Mouse (Mus musculus) liver, embryonic 14.5 days (tissue): ENCODE measurements around the gene Aco1. TPM values are rescaled to one million over a fixed set of nuclear protein-coding genes. Genes with fewer than 3 reads are reported as not detected.

Experiments used
- ATAC-seq: fragments of 200-750 bp; cut with Nextera tagmentation; 2 replicates; pipeline ENCODE4 v1.8.0; 2017; ENCODE audit warnings: moderate number of reproducible peaks, mild to moderate bottlenecking, moderate library complexity; ENCODE audit not compliant: insufficient read depth
- DNase-seq, 3 experiments: peaks; one replicate each; pipeline ENCODE4 v3.0.0-alpha.2; 2012 to 2013; ENCODE audit warnings: low read depth in 3 of 3, low spot score in 3 of 3
- H3K27ac ChIP-seq: fragments of 300-500 bp; sonication (generic); 2 replicates; pipeline ENCODE4 v1.5.1; 2014; ENCODE audit warnings: moderate library complexity, mild to moderate bottlenecking, control low read depth, inconsistent platforms
- H3K27me3 ChIP-seq: fragments of 300-500 bp; sonication (generic); 2 replicates; pipeline ENCODE4 v1.6.1; 2014; ENCODE audit warnings: mild to moderate bottlenecking, low read length, moderate library complexity; ENCODE audit not compliant: control insufficient read depth, insufficient read depth
- H3K36me3 ChIP-seq: fragments of 300-500 bp; sonication (generic); replicated peaks from 2 replicates; pipeline ENCODE4 v1.6.1; 2014; ENCODE audit warnings: low read depth; ENCODE audit not compliant: control insufficient read depth, insufficient read depth
- H3K4me1 ChIP-seq, 2 experiments: fragments of 200-500 bp in 1 of 2; fragments of 300-500 bp in 1 of 2; sonication (generic) in 1 of 2; replicated peaks; 2 replicates each; pipeline ENCODE4 v1.6.1; 2012 to 2014; ENCODE audit warnings: antibody characterized with exemption in 1 of 2, inconsistent platforms in 1 of 2, low read length in 1 of 2; ENCODE audit not compliant: control insufficient read depth in 2 of 2, insufficient read depth in 2 of 2
- H3K4me2 ChIP-seq: fragments of 300-500 bp; sonication (generic); 2 replicates; pipeline ENCODE4 v1.6.1; 2014; ENCODE audit warnings: low read depth, mild to moderate bottlenecking, control low read depth, moderate library complexity
- H3K4me3 ChIP-seq, 2 experiments: fragments of 200-500 bp in 1 of 2; fragments of 300-500 bp in 1 of 2; sonication (generic) in 1 of 2; 2 replicates each; pipeline ENCODE4 v1.5.1; 2012 to 2014; ENCODE audit warnings: low read depth in 2 of 2, low read length in 2 of 2, mild to moderate bottlenecking in 2 of 2, control low read depth in 1 of 2, inconsistent platforms in 1 of 2, moderate library complexity in 1 of 2; ENCODE audit not compliant: insufficient read depth in 1 of 2
- H3K9ac ChIP-seq: fragments of 300-500 bp; sonication (generic); replicated peaks from 2 replicates; pipeline ENCODE4 v1.6.1; 2014; ENCODE audit warnings: mild to moderate bottlenecking, control low read depth, moderate library complexity
- H3K9me3 ChIP-seq: fragments of 300-500 bp; sonication (generic); 2 replicates; pipeline ENCODE4 v1.6.1; 2016; ENCODE audit warnings: low read length, mixed read lengths; ENCODE audit not compliant: control insufficient read depth
- CTCF ChIP-seq: IDR thresholded peaks from 2 replicates; pipeline ENCODE4 v1.5.1; 2016; ENCODE audit warnings: antibody characterized with exemption, low read depth, control low read depth
- EP300 ChIP-seq: IDR thresholded peaks from 2 replicates; pipeline ENCODE4 v1.6.1; 2016; ENCODE audit warnings: antibody characterized with exemption, low read depth
- WGBS: fragments of 180-500 bp; shearing (Covaris S2); extraction: QIAGEN DNeasy Blood & Tissue Kit; methylation state at CpG from one replicate; pipeline ENCODE4 v1.1.7; 2014; ENCODE audit not compliant: insufficient replicate concordance; 5-methylcytosine and 5-hydroxymethylcytosine counted together
- polyA plus RNA-seq, 2 experiments: library from polyadenylated mRNA; depleted of rRNA in 1 of 2; stranded (reverse) in 1 of 2; unstranded in 1 of 2; fragments of >200 nt; fragmentation: Nextera tagmentation in 1 of 2; extraction: Ambion mirVana in 1 of 2; gene quantifications; 2 replicates each; pipeline versions ENCODE4 v1.2.1 to v1.2.3; 2012 to 2014

Gene Aco1
- polyA plus RNA-seq, 2 experiments = 16.0 to 21.0 TPM

DNA sequence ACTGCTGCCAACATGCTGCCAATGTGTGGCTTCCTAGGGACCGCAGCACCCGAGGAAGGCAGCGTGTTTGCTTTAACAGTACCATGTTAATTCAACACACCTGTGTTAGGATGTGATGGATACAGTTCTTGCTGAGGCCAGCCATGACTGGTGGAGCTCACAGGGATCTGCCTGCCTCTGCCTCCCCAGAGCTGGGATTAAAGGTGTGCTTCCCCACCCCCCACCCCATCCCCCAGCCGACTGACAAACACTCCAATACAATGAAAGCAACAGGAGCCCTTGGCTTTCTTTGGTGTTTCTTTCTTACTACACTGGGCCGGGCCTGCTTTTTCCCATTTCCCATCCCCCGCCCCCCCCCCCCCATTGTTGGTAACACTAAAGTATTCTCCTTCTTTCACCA, 91.4 kb downstream of the Aco1 start:
- no peaks in the 10 kb centered on the region for H3K27me3 ChIP-seq
- WGBS = 68% methylated on average over 6 of the region's 6 CpGs
- H3K4me2 ChIP-seq = no peak overlapping the region
- H3K4me3 ChIP-seq = no peak overlapping the region
- H3K9me3 ChIP-seq = no peaks in the 10 kb centered on the region
- no peaks in the 10 kb centered on the region for H3K36me3 ChIP-seq
- ATAC-seq (no peak), DNase-seq (no peak)
- no peak for TF ChIP-seq CTCF
- TF ChIP-seq EP300 = no peak
- no peak overlapping the region for H3K27ac ChIP-seq
- peaks cover 0 to 1% of the 10 kb centered on the region in 2 experiments; a peak in 1 of 4 replicates for H3K4me1 ChIP-seq
- H3K9ac ChIP-seq = no peak overlapping the region

DNA sequence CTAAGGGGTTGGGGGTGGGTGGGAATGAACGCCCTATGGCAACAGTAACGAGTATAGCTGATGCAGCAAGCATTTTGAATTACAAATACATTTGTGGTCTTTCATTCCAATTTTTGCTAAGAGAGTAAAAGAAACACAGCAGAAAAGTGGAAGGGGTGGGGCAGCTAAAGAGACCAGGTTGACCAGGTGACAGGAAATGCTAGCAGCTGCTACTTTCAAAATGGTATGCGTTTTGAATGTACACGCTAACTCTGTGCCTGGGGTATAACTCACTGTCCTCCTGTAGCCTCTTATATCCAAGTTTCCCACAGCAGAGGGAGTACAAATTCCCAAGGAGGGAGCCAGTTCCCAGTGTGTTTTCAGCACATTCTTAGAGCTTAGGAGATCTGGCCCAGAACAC, 93.9 kb downstream of the Aco1 start:
- 62% methylated on average over 4 of the region's 4 CpGs for WGBS
- Histone ChIP-seq H3K4me1 (peaks cover 0 to 4% of the 10 kb centered on the region in 2 experiments; a peak in 1 of 4 replicates), H3K27ac (no peak overlapping the region), H3K36me3 (no peaks in the 10 kb centered on the region), H3K27me3 (no peaks in the 10 kb centered on the region), H3K4me2 (no peak overlapping the region), H3K4me3 (no peak overlapping the region), H3K9me3 (no peaks in the 10 kb centered on the region), H3K9ac (no peak overlapping the region)
- TF ChIP-seq CTCF (no peak), EP300 (no peak)
- no peak for DNase-seq
- ATAC-seq = no peak

DNA sequence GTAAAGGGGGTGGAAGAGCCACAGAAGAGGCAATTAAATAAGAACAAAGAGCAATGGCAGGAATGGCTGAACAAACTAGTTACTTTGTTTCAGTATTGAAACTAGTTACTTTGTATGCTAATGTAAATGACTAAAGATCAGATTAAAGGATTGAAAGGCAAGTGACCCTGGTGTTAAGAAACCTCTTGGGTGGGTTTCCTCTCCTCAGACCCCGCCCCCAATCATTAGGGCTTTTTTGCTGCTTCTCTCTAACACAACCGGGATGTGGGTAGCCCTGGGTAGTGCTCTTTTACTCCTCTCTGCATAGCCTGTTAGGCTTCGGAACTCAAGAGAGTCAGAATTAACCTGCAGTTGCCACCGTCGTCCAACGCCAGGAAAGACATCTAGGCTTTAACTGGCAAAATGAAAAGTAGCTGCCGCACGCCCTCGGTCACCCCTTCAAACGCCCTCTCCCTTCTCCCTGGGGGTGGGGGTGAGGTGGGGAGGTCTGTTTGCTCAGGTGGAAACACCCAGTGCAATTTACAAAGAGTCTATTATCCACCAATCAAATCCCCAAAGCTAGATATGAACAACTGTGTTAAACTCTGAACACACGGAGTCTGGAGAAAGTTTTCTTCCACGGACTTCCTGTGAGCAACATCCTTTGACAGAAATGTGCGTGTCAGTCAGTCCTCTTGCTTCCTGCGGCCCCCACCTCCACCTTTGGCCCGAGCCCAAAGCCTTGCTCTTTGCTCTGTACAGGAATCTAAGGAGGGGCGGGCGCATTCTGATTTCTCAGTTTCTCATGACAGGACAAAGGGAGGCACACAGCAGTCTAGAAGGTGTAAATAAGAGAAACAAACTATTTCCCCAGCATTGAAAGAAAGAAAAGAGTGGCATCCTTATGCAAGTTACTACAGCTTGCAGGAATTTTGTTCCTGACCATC, 95.9 kb downstream of the Aco1 start:
- no peaks in the 10 kb centered on the region for H3K27me3 ChIP-seq
- no peaks in the 10 kb centered on the region for H3K9me3 ChIP-seq
- H3K9ac ChIP-seq = peak overlapping the region; percentile 37
- 3% methylated on average over 17 of the region's 17 CpGs for WGBS
- ATAC-seq (0 out of 2 replicates have a peak, but pooled peaks have one; percentile 41), DNase-seq (no peak)
- H3K36me3 ChIP-seq = no peaks in the 10 kb centered on the region
- H3K4me3 ChIP-seq = peak overlapping the region; percentile 63 to 76
- H3K27ac ChIP-seq = no peak overlapping the region
- peak overlapping the region; percentile 77 for H3K4me2 ChIP-seq
- H3K4me1 ChIP-seq = peaks cover 0 to 4% of the 10 kb centered on the region in 2 experiments; a peak in 1 of 4 replicates
- TF ChIP-seq CTCF = no peak
- no peak for TF ChIP-seq EP300

DNA sequence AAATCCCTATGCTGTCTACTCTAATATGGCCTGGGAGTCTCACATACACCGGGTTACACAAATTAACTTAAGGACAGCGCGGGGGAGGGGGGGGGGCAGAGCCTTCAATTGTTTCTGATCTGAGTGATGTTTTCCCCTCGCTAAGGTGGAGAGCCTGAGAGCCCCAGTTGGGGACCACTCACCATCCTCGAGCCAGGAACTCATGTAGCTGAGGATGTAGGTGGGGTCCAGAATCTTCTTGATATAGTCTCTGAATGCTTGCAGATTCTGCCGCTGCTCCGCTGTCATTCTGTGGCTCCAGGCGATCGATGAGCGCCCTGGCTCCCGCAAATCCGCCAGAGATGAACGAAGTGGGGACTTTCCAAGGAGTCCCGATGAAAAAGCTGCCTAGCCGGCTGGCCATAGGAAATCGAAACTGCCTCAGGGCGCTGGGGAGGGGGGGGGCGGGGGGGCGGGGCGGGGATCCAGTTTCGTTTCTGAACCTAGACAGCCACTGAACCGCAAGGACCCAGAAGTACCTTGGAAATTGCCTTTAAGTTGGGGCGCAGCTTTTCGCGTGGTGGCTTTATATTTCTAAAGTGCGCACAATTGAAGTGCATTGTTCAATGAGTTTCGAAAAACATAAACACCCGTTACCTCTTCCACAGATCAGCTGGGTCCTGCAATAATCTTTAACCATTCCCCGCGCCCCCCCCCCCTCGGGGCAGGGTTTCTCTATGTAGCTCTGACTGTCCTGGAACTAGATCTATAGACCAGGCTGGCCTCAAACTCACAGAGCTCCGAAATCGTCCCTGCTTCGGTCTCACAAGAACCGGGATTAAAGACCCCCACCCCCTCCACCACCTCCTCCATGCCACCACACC, 96.8 kb downstream of the Aco1 start, which contains the start of gene Ddx58:
Ddx58 (minus strand) TSS at position 420 of the 863 bp plus-strand sequence.
- Histone ChIP-seq H3K4me3 (peak within 1 kb of the TSS; percentile 63 to 76), H3K27me3 (no peaks in the 10 kb centered on the region), H3K4me1 (peaks cover 0 to 4% of the 10 kb centered on the region in 2 experiments; a peak in 1 of 4 replicates), H3K9ac (peak within 1 kb of the TSS; percentile 39), H3K4me2 (peak within 1 kb of the TSS; percentile 77), H3K36me3 (no peaks in the 10 kb centered on the region), H3K27ac (no peak within 1 kb of the TSS), H3K9me3 (no peaks in the 10 kb centered on the region)
- no peak for TF ChIP-seq EP300
- no peak for TF ChIP-seq CTCF
- ATAC-seq (peak; percentile 47; the same call in 1 of the 2 replicates), DNase-seq (no peak)
- WGBS = 2% methylated on average over 35 of the region's 35 CpGs
